Mouse (Mus musculus): Measurements from ENCODE around the gene Unc45b. TPM values are rescaled to one million over a fixed set of nuclear protein-coding genes. Genes with fewer than 3 reads are reported as not detected.
"Not testable (repeated sequence)": the region's sequence is repeated elsewhere in the genome, so short reads cannot be mapped to it uniquely, and the experiment has no call there.

Unc45b gene
- polyA plus RNA-seq, 1 experiment from 2014 or later: 10.6 TPM

DNA sequence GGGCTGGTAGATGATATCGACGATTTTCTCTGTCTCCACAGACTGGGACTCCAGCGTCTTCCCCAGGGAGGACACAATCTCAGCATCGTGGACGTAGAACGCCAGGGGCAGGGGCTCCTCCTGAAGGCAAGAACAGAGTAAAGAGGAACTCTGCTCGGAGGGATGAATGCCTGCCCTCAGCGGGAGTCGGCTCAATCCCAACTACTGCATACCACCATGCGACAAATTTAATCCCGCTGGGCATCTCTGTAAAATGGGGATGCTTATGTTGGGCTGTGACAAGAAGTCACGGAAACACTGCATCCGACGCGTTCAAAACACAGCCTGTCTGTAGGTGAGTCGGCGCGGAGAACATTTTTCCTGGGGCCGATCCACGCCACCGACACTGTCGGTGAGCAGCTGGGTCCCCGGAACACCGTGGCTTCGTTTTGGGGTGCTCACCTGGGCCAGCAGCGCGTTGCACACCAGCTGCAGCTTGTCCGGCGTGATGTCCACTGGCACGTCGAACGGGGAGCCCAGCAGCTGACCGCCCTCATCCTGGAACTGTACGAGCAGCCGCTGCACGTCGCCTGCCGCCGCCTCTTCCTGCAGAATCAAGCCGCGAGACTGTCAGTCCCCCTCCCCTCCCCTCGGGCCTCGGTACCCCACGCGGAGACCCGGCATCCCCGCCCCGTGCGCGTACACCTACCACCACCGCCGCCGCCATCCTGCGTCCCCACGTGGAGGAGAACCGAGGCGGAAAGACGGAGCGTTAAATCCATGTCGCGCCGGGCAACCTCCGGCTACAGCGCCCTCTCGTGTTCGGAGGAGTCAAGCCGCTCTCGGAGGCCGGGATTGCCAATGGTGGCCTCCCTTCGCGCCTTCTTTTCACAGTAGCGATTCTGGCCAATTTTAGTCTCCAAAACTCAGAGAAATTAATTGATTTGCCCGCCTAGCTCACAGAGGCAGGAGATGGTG lies 2.4 kb upstream of the Unc45b start, which contains the start of gene Nle1:
Nle1 (minus strand) TSS at position 761 of the 957 bp plus-strand sequence.
- H3K4me3 ChIP-seq (replicated peaks; ENCODE audit: low read length): peak within 1 kb of the TSS; percentile 86
- peak within 1 kb of the TSS; percentile 89 for H3K4me2 ChIP-seq (ENCODE audit: low read depth, low read length)
- ATAC-seq (ENCODE audit: insufficient read depth, low FRiP score): peak; percentile 68; the same call in 1 of the 2 replicates
- H3K36me3 ChIP-seq (ENCODE audit: control insufficient read depth, insufficient read depth, low read length): peaks cover 5% of the 10 kb centered on the region; the same call in 1 of the 2 replicates
- H3K9ac ChIP-seq (ENCODE audit: low read length): peak within 1 kb of the TSS; percentile 93
- peaks cover 9% of the 10 kb centered on the region for H3K4me1 ChIP-seq (ENCODE audit: control insufficient read depth, insufficient read depth, low read length)
- no peaks in the 10 kb centered on the region for H3K27me3 ChIP-seq (ENCODE audit: control insufficient read depth, insufficient read depth, low read length)
- H3K9me3 ChIP-seq (replicated peaks; ENCODE audit: control insufficient read depth, low read length): no peaks in the 10 kb centered on the region
- H3K27ac ChIP-seq (ENCODE audit: low read length): no peak within 1 kb of the TSS
- WGBS: 1% methylated on average over 73 of the region's 73 CpGs

DNA sequence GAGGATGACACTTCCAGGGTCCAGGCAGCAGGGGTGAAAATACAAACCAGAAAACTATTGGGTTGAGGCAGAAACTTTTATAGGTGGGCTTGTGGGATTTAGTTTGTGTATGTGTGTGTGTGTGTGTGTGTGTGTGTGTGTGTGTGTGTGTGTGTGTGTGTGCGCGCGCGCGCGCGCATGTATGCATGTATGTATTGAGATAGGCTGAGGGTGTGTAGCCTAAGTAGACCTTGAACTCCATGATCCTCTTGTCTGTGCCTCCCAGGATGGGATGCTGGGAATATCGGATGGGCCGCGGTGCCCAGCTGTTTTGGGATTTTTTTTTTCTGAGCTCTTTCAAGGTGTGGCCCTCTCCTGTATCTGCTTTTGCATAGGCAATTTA lies 1.8 kb upstream of the Unc45b start:
- H3K27me3 ChIP-seq (ENCODE audit: control insufficient read depth, insufficient read depth, low read length): no peaks in the 10 kb centered on the region
- no peak for ATAC-seq (ENCODE audit: insufficient read depth, low FRiP score)
- peak overlapping the region; percentile 93 for H3K9ac ChIP-seq (ENCODE audit: low read length)
- peak overlapping the region; percentile 89 for H3K4me2 ChIP-seq (ENCODE audit: low read depth, low read length)
- WGBS: 49% methylated on average over 10 of the region's 10 CpGs
- H3K27ac ChIP-seq (ENCODE audit: low read length): no peak overlapping the region
- H3K4me3 ChIP-seq (replicated peaks; ENCODE audit: low read length): peak overlapping the region; percentile 86
- H3K4me1 ChIP-seq (ENCODE audit: control insufficient read depth, insufficient read depth, low read length): peaks cover 9% of the 10 kb centered on the region
- no peaks in the 10 kb centered on the region for H3K9me3 ChIP-seq (replicated peaks; ENCODE audit: control insufficient read depth, low read length)
- peaks cover 5% of the 10 kb centered on the region; the same call in 1 of the 2 replicates for H3K36me3 ChIP-seq (ENCODE audit: control insufficient read depth, insufficient read depth, low read length)

DNA sequence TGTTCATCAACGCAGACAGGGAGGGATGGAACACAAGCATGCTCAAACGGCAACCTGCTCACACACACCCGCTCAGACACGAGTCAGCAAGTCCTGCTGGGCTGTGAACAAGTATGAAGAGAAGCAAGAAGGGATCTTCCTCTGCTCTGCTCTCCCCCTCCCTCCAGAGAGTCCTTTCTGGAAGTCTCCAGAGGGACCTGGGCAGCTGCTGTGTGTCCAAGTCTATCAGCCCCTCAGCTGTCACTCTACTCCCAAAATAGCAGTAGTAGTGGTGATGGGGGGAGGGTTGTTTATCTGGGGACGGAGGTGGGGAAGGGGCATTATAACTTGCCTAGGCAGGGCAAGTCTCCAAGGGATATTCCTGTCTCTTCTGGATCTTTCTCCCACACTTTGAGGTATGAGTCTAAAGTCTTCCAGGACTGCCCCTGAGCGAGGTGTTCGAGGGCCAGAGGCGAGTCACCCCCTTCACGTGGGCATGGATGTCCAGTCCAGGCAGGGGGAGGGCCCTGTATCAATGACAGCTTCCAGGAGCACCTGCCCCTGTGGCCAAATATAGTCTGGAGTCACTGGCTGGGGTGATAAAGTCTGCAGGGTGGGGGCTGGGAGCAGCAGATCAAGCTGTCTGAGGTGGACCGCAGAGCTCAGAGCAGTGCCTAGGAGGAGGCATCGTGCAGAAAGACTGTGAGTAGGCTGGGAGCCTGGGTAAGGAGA lies 484 bp downstream of the Unc45b start:
- Histone ChIP-seq H3K27me3 (ENCODE audit: control insufficient read depth, insufficient read depth, low read length) (no peaks in the 10 kb centered on the region), H3K4me1 (ENCODE audit: control insufficient read depth, insufficient read depth, low read length) (peaks cover 9% of the 10 kb centered on the region), H3K36me3 (ENCODE audit: control insufficient read depth, insufficient read depth, low read length) (no peaks in the 10 kb centered on the region), H3K4me3 (replicated peaks; ENCODE audit: low read length) (no peak overlapping the region), H3K27ac (ENCODE audit: low read length) (no peak overlapping the region), H3K9me3 (replicated peaks; ENCODE audit: control insufficient read depth, low read length) (no peaks in the 10 kb centered on the region), H3K4me2 (ENCODE audit: low read depth, low read length) (no peak overlapping the region), H3K9ac (ENCODE audit: low read length) (no peak overlapping the region)
- 82% methylated on average over 11 of the region's 11 CpGs for WGBS
- no peak for ATAC-seq (ENCODE audit: insufficient read depth, low FRiP score)

DNA sequence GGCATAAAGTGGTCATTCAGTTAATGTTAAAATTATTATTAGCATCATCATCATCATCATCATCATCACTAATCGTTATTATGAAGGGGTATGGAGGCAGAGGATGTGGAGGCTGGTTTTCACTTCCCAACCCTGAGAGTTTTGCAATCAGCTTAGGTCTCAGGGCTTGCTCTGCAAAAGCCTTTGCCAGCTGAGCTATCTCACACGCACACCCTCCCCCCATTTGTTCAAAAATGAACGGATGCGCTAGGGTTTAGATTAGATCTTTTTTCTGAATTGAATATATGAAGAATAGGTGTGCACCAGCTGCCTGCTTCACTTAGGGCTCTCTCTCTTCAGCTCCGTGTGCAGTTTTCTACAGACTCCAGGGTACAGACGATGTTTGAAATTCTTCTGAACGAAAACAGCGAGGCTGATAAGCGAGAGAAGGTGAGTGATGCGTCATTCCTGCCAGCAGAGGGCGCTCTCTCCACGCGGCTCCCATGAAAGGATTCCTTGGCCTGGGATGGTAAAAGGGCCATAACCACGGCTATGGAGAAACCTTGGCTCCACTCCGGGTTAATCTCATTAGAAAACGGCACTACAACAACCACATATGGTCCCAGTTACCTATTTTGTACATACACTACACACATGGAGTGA lies 4.5 kb downstream of the Unc45b start:
- H3K4me1 ChIP-seq (ENCODE audit: control insufficient read depth, insufficient read depth, low read length): no peaks in the 10 kb centered on the region
- H3K36me3 ChIP-seq (ENCODE audit: control insufficient read depth, insufficient read depth, low read length): no peaks in the 10 kb centered on the region
- no peak overlapping the region for H3K4me3 ChIP-seq (replicated peaks; ENCODE audit: low read length)
- H3K27me3 ChIP-seq (ENCODE audit: control insufficient read depth, insufficient read depth, low read length): no peaks in the 10 kb centered on the region
- no peaks in the 10 kb centered on the region for H3K9me3 ChIP-seq (replicated peaks; ENCODE audit: control insufficient read depth, low read length)
- ATAC-seq (ENCODE audit: insufficient read depth, low FRiP score): no peak
- no peak overlapping the region for H3K9ac ChIP-seq (ENCODE audit: low read length)
- peak overlapping the region; percentile 48 for H3K4me2 ChIP-seq (ENCODE audit: low read depth, low read length)
- 9% methylated on average over 16 of the region's 16 CpGs for WGBS
- H3K27ac ChIP-seq (ENCODE audit: low read length): no peak overlapping the region

DNA sequence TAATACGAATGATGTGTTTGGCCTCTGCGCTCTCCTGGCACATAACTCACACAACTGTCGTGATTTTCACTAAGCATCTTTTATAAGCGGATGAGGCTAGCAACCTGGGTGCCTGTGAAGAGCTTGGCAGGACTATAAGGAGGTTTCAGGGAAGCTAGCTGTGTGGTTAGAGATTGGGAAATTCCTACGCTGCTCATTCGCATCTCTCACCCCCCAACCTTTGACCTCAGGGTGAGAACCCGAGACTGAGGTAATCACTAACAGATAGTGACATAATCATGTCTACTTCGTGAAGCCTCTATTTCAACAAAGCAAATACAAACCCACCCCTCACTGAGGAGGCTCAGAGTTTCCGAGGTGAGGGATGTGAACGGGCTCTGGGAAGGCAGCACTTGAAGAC lies 10.4 kb downstream of the Unc45b start:
- H3K36me3 ChIP-seq (ENCODE audit: control insufficient read depth, insufficient read depth, low read length): no peaks in the 10 kb centered on the region
- H3K9ac ChIP-seq (ENCODE audit: low read length): no peak overlapping the region
- H3K27ac ChIP-seq (ENCODE audit: low read length): no peak overlapping the region
- no peak overlapping the region for H3K4me2 ChIP-seq (ENCODE audit: low read depth, low read length)
- no peak overlapping the region for H3K4me3 ChIP-seq (replicated peaks; ENCODE audit: low read length)
- no peak for ATAC-seq (ENCODE audit: insufficient read depth, low FRiP score)
- no peaks in the 10 kb centered on the region for H3K4me1 ChIP-seq (ENCODE audit: control insufficient read depth, insufficient read depth, low read length)
- WGBS: 38% methylated on average over 10 of the region's 10 CpGs
- 0 out of 2 replicates have a peak, but pooled peaks cover 3% of the 10 kb centered on the region for H3K27me3 ChIP-seq (ENCODE audit: control insufficient read depth, insufficient read depth, low read length)
- no peaks in the 10 kb centered on the region for H3K9me3 ChIP-seq (replicated peaks; ENCODE audit: control insufficient read depth, low read length)

DNA sequence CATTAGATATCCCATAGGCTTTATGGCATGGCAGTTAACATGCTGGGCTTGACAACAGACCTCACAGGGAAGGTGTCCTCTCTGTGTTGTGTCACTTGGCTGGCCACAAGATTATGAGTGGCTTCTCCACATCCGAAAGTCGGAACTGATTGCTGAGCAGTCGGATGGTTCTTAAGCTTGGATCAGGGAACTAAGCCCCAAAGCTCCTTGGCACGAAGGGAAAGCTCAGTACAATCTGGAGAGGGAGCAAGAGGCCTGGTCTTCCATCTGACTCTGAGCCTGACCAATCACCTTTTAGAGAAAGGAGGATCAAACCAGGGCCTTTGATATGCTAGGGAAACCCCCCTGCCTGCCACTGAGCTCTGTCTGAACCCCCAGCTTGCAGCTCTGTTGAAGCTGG lies 11.3 kb downstream of the Unc45b start:
- Histone ChIP-seq H3K4me1 (ENCODE audit: control insufficient read depth, insufficient read depth, low read length) (no peaks in the 10 kb centered on the region), H3K36me3 (ENCODE audit: control insufficient read depth, insufficient read depth, low read length) (no peaks in the 10 kb centered on the region), H3K27ac (ENCODE audit: low read length) (no peak overlapping the region), H3K9ac (ENCODE audit: low read length) (no peak overlapping the region), H3K9me3 (replicated peaks; ENCODE audit: control insufficient read depth, low read length) (no peaks in the 10 kb centered on the region), H3K4me3 (replicated peaks; ENCODE audit: low read length) (no peak overlapping the region), H3K27me3 (ENCODE audit: control insufficient read depth, insufficient read depth, low read length) (0 out of 2 replicates have a peak, but pooled peaks cover 3% of the 10 kb centered on the region), H3K4me2 (ENCODE audit: low read depth, low read length) (no peak overlapping the region)
- WGBS: 69% methylated on average over 4 of the region's 4 CpGs
- ATAC-seq (ENCODE audit: insufficient read depth, low FRiP score): no peak

DNA sequence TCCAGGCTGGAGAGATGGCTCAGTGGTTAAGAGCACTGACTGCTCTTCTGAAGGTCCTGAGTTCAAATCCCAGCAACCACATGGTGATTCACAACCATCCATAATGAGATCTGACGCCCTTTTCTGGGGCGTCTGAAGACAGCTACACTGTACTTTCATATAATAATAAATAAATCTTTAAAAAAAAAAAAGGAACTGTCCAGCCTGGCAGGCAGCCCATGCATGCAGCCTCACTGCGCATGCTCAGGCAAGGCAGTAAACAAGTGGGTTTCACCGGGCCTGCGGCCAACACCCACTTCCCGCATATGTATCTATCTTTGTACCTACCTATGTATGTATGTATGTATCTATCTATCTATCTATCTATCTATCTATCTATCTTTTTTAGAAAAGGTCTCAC lies 13.6 kb downstream of the Unc45b start:
- H3K36me3 ChIP-seq (ENCODE audit: control insufficient read depth, insufficient read depth, low read length); ATAC-seq (ENCODE audit: insufficient read depth, low FRiP score); H3K4me2 ChIP-seq (ENCODE audit: low read depth, low read length); H3K9ac ChIP-seq (ENCODE audit: low read length); H3K4me1 ChIP-seq (ENCODE audit: control insufficient read depth, insufficient read depth, low read length); H3K4me3 ChIP-seq (replicated peaks; ENCODE audit: low read length); H3K27ac ChIP-seq (ENCODE audit: low read length); H3K9me3 ChIP-seq (replicated peaks; ENCODE audit: control insufficient read depth, low read length): not testable (repeated sequence)
- 66% methylated on average over 6 of the region's 6 CpGs for WGBS
- peaks cover 14% of the 10 kb centered on the region for H3K27me3 ChIP-seq (ENCODE audit: control insufficient read depth, insufficient read depth, low read length)

DNA sequence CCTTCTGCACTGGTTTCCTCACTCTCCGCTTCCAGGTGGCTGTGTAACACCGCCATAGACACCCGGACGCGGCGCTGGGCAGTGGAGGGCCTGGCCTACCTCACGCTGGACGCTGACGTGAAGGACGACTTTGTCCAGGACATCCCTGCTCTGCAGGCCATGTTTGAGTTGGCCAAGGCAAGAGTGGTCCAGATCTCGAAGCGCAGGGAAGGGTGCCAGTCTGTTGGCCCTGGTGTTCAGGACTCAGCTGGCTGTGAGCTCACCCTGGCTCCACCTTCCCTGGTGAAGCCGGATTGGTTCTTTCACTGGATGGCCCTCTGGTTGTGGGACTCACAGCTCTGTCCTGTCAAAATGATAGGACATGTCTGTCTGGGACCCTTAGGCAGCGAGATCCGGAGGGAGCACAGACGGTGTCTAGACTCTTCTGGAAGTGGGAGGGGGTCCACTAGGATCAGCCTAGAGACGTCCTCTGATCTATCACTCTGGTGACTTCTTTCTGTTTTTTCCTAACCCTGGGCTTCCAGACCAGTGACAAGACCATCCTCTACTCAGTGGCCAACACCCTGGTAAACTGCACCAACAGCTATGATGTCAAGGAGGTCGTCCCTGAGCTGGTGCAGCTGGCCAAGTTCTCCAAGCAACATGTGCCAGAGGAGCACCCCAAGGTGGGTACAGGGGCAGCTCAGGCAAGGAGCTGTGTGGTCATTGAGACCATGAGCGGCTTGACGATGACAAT lies 18.7 kb downstream of the Unc45b start:
- Histone ChIP-seq H3K9me3 (replicated peaks; ENCODE audit: control insufficient read depth, low read length) (no peaks in the 10 kb centered on the region), H3K27me3 (ENCODE audit: control insufficient read depth, insufficient read depth, low read length) (peaks cover 32% of the 10 kb centered on the region), H3K4me1 (ENCODE audit: control insufficient read depth, insufficient read depth, low read length) (peaks cover 7% of the 10 kb centered on the region), H3K36me3 (ENCODE audit: control insufficient read depth, insufficient read depth, low read length) (no peaks in the 10 kb centered on the region), H3K4me3 (replicated peaks; ENCODE audit: low read length) (no peak overlapping the region), H3K27ac (ENCODE audit: low read length) (no peak overlapping the region), H3K9ac (ENCODE audit: low read length) (no peak overlapping the region), H3K4me2 (ENCODE audit: low read depth, low read length) (no peak overlapping the region)
- 32% methylated on average over 20 of the region's 20 CpGs for WGBS
- no peak for ATAC-seq (ENCODE audit: insufficient read depth, low FRiP score)

Data from stomach, embryonic 16.5 days (tissue).